In the genomic region with DNA sequence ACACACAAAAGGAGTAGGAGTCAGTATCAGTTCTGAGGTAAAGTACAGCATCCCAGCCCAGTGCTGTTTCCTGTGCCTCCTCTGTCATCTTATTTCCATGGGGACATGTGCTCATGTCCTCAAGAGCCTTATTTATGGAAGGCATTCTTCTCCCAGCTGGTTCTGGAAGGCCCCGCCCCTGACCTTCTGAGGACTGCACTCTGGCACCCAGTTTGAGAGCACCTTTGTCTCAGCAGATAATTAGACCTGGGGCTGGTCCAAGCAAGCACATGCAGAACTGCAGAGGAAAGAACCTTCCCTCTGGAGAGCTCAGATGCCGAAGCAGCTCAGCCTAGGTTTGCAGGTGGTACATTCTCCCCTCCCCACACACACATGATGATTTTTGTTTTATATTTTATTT, we compare ENCODE assay signal across 23 mouse cellular contexts. TPM values are rescaled to one million over a fixed set of nuclear protein-coding genes. Genes with fewer than 3 reads are reported as not detected.
DNase-seq lines count a peak whose midpoint lies in the region; ATAC-seq and TF ChIP-seq lines count a peak whose summit lies in the region.
"Had no signal": no experiment of that assay in that cellular context is flagged by ENCODE, and none has a peak within 500 bp of the region (broad histone marks: within the 10 kb centered on the region; RNA-seq: fewer than 3 reads in every experiment).

No protein-coding gene starts in this region.

- no peaks in the 10 kb centered on the region for H3K9me3 ChIP-seq in kidney, embryonic 14.5 days (ENCODE audit: control insufficient read depth, low read length)
- no peaks in the 10 kb centered on the region for H3K9me3 ChIP-seq in hindbrain, embryonic 11.5 days (ENCODE audit: control insufficient read depth, low read length)
- H3K9me3 ChIP-seq: forebrain, embryonic 15.5 days; heart, embryonic 13.5 days; hindbrain, embryonic 13.5 days had no signal

- H3K36me3 ChIP-seq in kidney, adult 2 months (ENCODE audit: control insufficient read depth, insufficient read depth, low read length) = no peaks in the 10 kb centered on the region
- no peaks in the 10 kb centered on the region; the same call in 1 of the 2 replicates for H3K36me3 ChIP-seq in kidney, embryonic 14.5 days (ENCODE audit: control insufficient read depth, insufficient read depth, low read length)
- H3K36me3 ChIP-seq in hindbrain, embryonic 11.5 days (ENCODE audit: control insufficient read depth, insufficient read depth, low read length) = no peaks in the 10 kb centered on the region

- H3K27me3 ChIP-seq in kidney, adult 2 months (replicated peaks; ENCODE audit: control insufficient read depth, insufficient read depth, low read length) = no peaks in the 10 kb centered on the region
- no peaks in the 10 kb centered on the region for H3K27me3 ChIP-seq in kidney, embryonic 14.5 days (ENCODE audit: control insufficient read depth, insufficient read depth, low read length)
- no peaks in the 10 kb centered on the region for H3K27me3 ChIP-seq in hindbrain, embryonic 11.5 days (ENCODE audit: control insufficient read depth, insufficient read depth, low read length)
- H3K27me3 ChIP-seq: forebrain, embryonic 15.5 days; heart, embryonic 13.5 days; hindbrain, embryonic 13.5 days had no signal

- no peak overlapping the region for H3K9ac ChIP-seq in kidney, embryonic 14.5 days (ENCODE audit: low read depth, low read length)
- H3K9ac ChIP-seq in hindbrain, embryonic 11.5 days (ENCODE audit: low read depth, low read length) = no peak overlapping the region
- H3K9ac ChIP-seq: forebrain, embryonic 15.5 days; heart, embryonic 13.5 days; hindbrain, embryonic 13.5 days had no signal

- ATAC-seq in kidney, embryonic 14.5 days (ENCODE audit: low FRiP score, low TSS enrichment) = no peak
- ATAC-seq in hindbrain, embryonic 11.5 days (ENCODE audit: low FRiP score) = no peak
- ATAC-seq: forebrain, embryonic 15.5 days; hindbrain, postnatal 0 days had no signal

- no peak for TF ChIP-seq CTCF in kidney, adult 2 months (conservative IDR thresholded peaks at IDR 0.05; ENCODE audit: insufficient read depth, insufficient read length, low read depth, low read length)
- no peak for TF ChIP-seq CTCF in brain, embryonic 14.5 days (IDR thresholded peaks at IDR 0.05; ENCODE audit: borderline replicate concordance, extremely low read depth, insufficient read depth, insufficient read length)

- no peak overlapping the region for H3K4me2 ChIP-seq in kidney, embryonic 14.5 days (replicated peaks; ENCODE audit: low read depth, low read length)
- no peak overlapping the region for H3K4me2 ChIP-seq in hindbrain, embryonic 11.5 days (replicated peaks; ENCODE audit: low read depth, low read length)
- H3K4me2 ChIP-seq: forebrain, embryonic 15.5 days; heart, embryonic 13.5 days; hindbrain, embryonic 13.5 days had no signal

- WGBS in kidney, adult 2 months = 62% methylated on average over 2 of the region's 2 CpGs
- WGBS in kidney, embryonic 14.5 days = 90% methylated on average over 2 of the region's 2 CpGs
- WGBS in hindbrain, embryonic 11.5 days = 95% methylated on average over 2 of the region's 2 CpGs

- H3K4me3 ChIP-seq in kidney, adult 2 months (ENCODE audit: insufficient read depth, low read depth, low read length) = no peak overlapping the region
- H3K4me3 ChIP-seq in kidney, embryonic 14.5 days (ENCODE audit: low read length) = no peak overlapping the region
- H3K4me3 ChIP-seq in hindbrain, embryonic 11.5 days (ENCODE audit: low read depth, low read length) = no peak overlapping the region
- H3K4me3 ChIP-seq: forebrain, embryonic 15.5 days; heart, embryonic 13.5 days; hindbrain, embryonic 13.5 days had no signal

- H3K4me1 ChIP-seq in kidney, adult 2 months (ENCODE audit: control insufficient read depth, insufficient read depth, low read length) = peaks cover 5% of the 10 kb centered on the region; the same call in 1 of the 2 replicates
- 0 out of 2 replicates have a peak, but pooled peaks cover 4% of the 10 kb centered on the region for H3K4me1 ChIP-seq in kidney, embryonic 14.5 days (ENCODE audit: control insufficient read depth, insufficient read depth, low read length)
- H3K4me1 ChIP-seq in hindbrain, embryonic 11.5 days (replicated peaks; ENCODE audit: control insufficient read depth, insufficient read depth, low read length) = no peaks in the 10 kb centered on the region
- H3K4me1 ChIP-seq: forebrain, embryonic 15.5 days; heart, embryonic 13.5 days; hindbrain, embryonic 13.5 days had no signal

- H3K27ac ChIP-seq in kidney, adult 2 months (ENCODE audit: insufficient read depth, low read depth, low read length) = no peak overlapping the region
- H3K27ac ChIP-seq in kidney, embryonic 14.5 days (ENCODE audit: low read depth, low read length) = no peak overlapping the region
- no peak overlapping the region for H3K27ac ChIP-seq in hindbrain, embryonic 11.5 days (ENCODE audit: low read depth, low read length)
- H3K27ac ChIP-seq: forebrain, embryonic 15.5 days; heart, embryonic 13.5 days; hindbrain, embryonic 13.5 days; hindbrain, postnatal 0 days had no signal

- DNase-seq in heart, adult 11 months = peak; percentile 86
- no peak for DNase-seq in heart, adult 8-10 months (ENCODE audit: low spot score)
- DNase-seq in kidney, adult 2 months = peak; percentile 55
- DNase-seq in Muller cell, postnatal 12 days (ENCODE audit: inconsistent ontology term) = peak; percentile 20
- DNase-seq in brain, embryonic 14.5 days (ENCODE audit: low read depth) = peak; percentile 42
- DNase-seq in MN1 (ENCODE audit: low spot score) = no peak
- DNase-seq in hindbrain, embryonic 11.5 days (ENCODE audit: low spot score) = no peak
- DNase-seq: adrenal gland, postnatal 10 days; cerebellum, adult 2 months; cerebellum, postnatal 10 days; gastrocnemius, postnatal 36 days; heart, postnatal 4 days had no signal

- TF ChIP-seq POLR2A in kidney, adult 2 months (IDR thresholded peaks at IDR 0.05; ENCODE audit: low read depth, low read length) = no peak
- TF ChIP-seq POLR2A in brain, embryonic 14.5 days (IDR thresholded peaks at IDR 0.05; ENCODE audit: borderline replicate concordance, extremely low read depth, insufficient read depth, insufficient read length, poor library complexity, severe bottlenecking) = no peak

RNA-seq across cellular contexts. Expression of gene Ccdc93, which starts 37.4 kb away (rescaled TPM):
- total RNA-seq in heart, adult 8-10 months (2022) = 10 to 100 TPM; 12.9 to 16.1 (median 14.4) TPM
- 9.4 and 10.2 TPM in 2 replicates for polyA plus RNA-seq in kidney, adult 2 months (2012; rRNA removed)
- 6.6 and 11.3 TPM in 2 replicates for polyA plus RNA-seq in kidney, embryonic 14.5 days (2014; fragmentation: Nextera tagmentation; extraction: Ambion mirVana)
- polyA plus RNA-seq in brain, embryonic 14.5 days (2012; rRNA removed) = 17.0 and 18.7 TPM in 2 replicates
- polyA plus RNA-seq in hindbrain, embryonic 11.5 days (2014; fragmentation: Nextera tagmentation; extraction: Ambion mirVana) = 8.7 and 11.1 TPM in 2 replicates

RNA-seq across cellular contexts. Expression of gene Htr5b, which starts 60.0 kb away (rescaled TPM):
- total RNA-seq in heart, adult 8-10 months (2022) = not detected
- not detected in 2 replicates for polyA plus RNA-seq in kidney, adult 2 months (2012; rRNA removed)
- polyA plus RNA-seq in kidney, embryonic 14.5 days (2014; fragmentation: Nextera tagmentation; extraction: Ambion mirVana) = 0.97 and 1.4 TPM in 2 replicates
- polyA plus RNA-seq in brain, embryonic 14.5 days (2012; rRNA removed) = 0.55 and 0.88 TPM in 2 replicates
- 0.14 TPM in 1 of 2 replicates, not detected in the other for polyA plus RNA-seq in hindbrain, embryonic 11.5 days (2014; fragmentation: Nextera tagmentation; extraction: Ambion mirVana)
- total RNA-seq: adrenal gland, postnatal 10 days; adrenal gland, postnatal 4 days; gastrocnemius, adult 8-10 months; gastrocnemius, postnatal 36 days; heart, postnatal 4 days; MEL had no signal
- polyA plus RNA-seq: C2C12; heart, postnatal 0 days; intestine, embryonic 14.5 days had no signal

Comparison
In these comparisons a context has a peak if more than half of its experiments do, and no peak if none do; other contexts are left out.
1. DNase-seq: peak in heart, adult 11 months (single experiment), kidney, adult 2 months (single experiment), Muller cell, postnatal 12 days (single experiment) and brain, embryonic 14.5 days (single experiment); none in heart, adult 8-10 months (single experiment), MN1 (single experiment) and hindbrain, embryonic 11.5 days (single experiment).